Mouse (Mus musculus) MEL (cell line): ENCODE results near the gene Ambra1.

Experiments used
- CTCF ChIP-seq, 3 experiments: IDR thresholded peaks in 2 of 3; conservative IDR thresholded peaks in 1 of 3; 2 replicates each; pipeline ENCODE4 v1.5.1; 2011 to 2012; ENCODE audit warnings: low read length in 3 of 3, low read depth in 2 of 3, mild to moderate bottlenecking in 2 of 3, improper control_type of control experiment in 1 of 3, inconsistent platforms in 1 of 3, mixed read lengths in 1 of 3, moderate library complexity in 1 of 3; ENCODE audit not compliant: control insufficient read depth in 1 of 3, insufficient read depth in 1 of 3, poor library complexity in 1 of 3, severe bottlenecking in 1 of 3
- POLR2A ChIP-seq, 2 experiments: IDR thresholded peaks; 2 replicates each; pipeline ENCODE4 v1.6.1; 2011 to 2012; ENCODE audit warnings: low read length in 2 of 2, mild to moderate bottlenecking in 2 of 2, control low read depth in 1 of 2, improper control_type of control experiment in 1 of 2, low read depth in 1 of 2, moderate library complexity in 1 of 2; ENCODE audit not compliant: control insufficient read depth in 1 of 2, insufficient read depth in 1 of 2, poor library complexity in 1 of 2
- TCF12 ChIP-seq: IDR thresholded peaks from 2 replicates; pipeline ENCODE4 v1.6.1; 2014; ENCODE audit warnings: low read depth, mild to moderate bottlenecking, inconsistent platforms, low read length, improper control_type of control experiment, moderate library complexity
- USF1 ChIP-seq: IDR thresholded peaks from 2 replicates; pipeline ENCODE4 v1.6.1; 2014; ENCODE audit warnings: low read depth, mild to moderate bottlenecking, inconsistent platforms, low read length, improper control_type of control experiment, moderate library complexity
- ZC3H11A ChIP-seq: IDR thresholded peaks from 2 replicates; pipeline ENCODE4 v1.6.1; 2012; ENCODE audit warnings: low read depth, mild to moderate bottlenecking, inconsistent platforms, low read length, improper control_type of control experiment

DNA sequence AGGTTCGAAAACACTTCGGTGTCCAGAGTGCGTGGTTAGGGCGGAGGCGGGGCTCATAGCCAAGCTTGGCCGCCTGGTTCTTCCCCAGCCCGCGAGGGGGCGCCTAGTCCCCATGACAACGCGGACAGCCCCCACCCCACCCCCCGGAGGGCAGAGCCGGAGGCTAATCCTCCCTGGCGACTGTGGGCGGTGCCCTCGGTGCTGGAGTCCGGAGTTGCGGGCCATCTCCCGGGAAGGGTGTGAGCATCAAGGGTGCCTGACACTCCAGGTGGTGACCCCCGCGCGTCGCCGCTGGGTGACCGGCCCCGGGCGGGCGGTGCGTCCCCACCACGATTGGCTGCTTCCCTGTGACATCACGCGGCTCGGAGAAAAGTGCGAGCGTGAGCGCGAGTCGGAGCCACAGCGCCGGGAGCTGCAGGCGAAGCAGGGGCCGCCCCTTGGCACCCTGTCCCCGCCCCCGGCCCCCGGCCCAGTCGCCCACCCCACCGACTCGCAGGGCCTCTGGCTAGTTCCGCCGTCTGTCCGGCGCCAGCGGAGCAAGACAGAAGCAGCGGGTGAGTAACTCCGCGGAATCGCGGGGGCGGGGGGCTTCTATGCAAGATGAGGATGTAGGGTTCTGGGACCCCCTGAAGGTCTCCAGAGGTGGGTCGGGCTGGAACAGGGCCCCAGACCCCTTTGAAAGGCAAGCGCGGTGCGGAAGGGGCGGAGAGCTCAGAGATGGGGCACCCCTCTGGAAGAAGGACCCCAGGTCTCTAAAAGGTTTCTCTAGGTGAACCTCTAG lies 192.0 kb downstream of the Ambra1 start:
- no peak for TF ChIP-seq TCF12
- peak in 1 of 2 experiments; percentile 39; a peak in 1 of 4 replicates for TF ChIP-seq POLR2A (IDR thresholded peaks at IDR 0.05; ENCODE audit: control insufficient read depth in 1 of 2, insufficient read depth in 1 of 2, low read depth in 1 of 2, low read length in 2 of 2, poor library complexity in 1 of 2)
- TF ChIP-seq USF1: no peak
- TF ChIP-seq ZC3H11A: no peak
- peak; percentile 37 to 81 (median 60); a peak in 5 of 6 replicates for TF ChIP-seq CTCF (IDR thresholded peaks at IDR 0.05 in 2 of 3, conservative IDR thresholded peaks at IDR 0.05 in 1 of 3; ENCODE audit: control insufficient read depth in 1 of 3, insufficient read depth in 1 of 3, low read depth in 2 of 3, low read length in 3 of 3, poor library complexity in 1 of 3, severe bottlenecking in 1 of 3)
